Mouse (Mus musculus): Measurements from ENCODE around the gene Hebp2. TPM values are rescaled to one million over a fixed set of nuclear protein-coding genes. Genes with fewer than 3 reads are reported as not detected.

Hebp2 gene
- polyA plus RNA-seq, 1 experiment from 2014 or later: 12.4 TPM

Other genes starting within 250 kb of the Hebp2 start
- 11.2 and 12.7 TPM in 2 replicates for gene Nhsl1, start 227.1 kb downstream of the Hebp2 start, polyA plus RNA-seq (2015; fragmentation: Nextera tagmentation; extraction: Ambion mirVana)
- gene Arfgef3, start 197.9 kb upstream of the Hebp2 start, polyA plus RNA-seq (2015; fragmentation: Nextera tagmentation; extraction: Ambion mirVana): 0.29 and 0.53 TPM in 2 replicates
- 0.08 TPM in 1 of 2 replicates, not detected in the other for gene Gm4922, start 240.7 kb upstream of the Hebp2 start, polyA plus RNA-seq (2015; fragmentation: Nextera tagmentation; extraction: Ambion mirVana)

Data from heart, embryonic 15.5 days (tissue).